Mouse (Mus musculus) spleen, postnatal 0 days (tissue): ENCODE data around the gene Six2. TPM values are rescaled to one million over a fixed set of nuclear protein-coding genes. Genes with fewer than 3 reads are reported as not detected.

Experiments
- polyA plus RNA-seq: library from polyadenylated mRNA; unstranded; fragments of >200 nt; fragmentation: Nextera tagmentation; extraction: Ambion mirVana; gene quantifications from 2 replicates; pipeline ENCODE4 v1.2.1, GENCODE M21; 2015

Six2 gene
- polyA plus RNA-seq, result 0.08 TPM in 1 of 2 replicates, not detected in the other

GRCm38 (mm10) chr17:85688236-85688910 lies at the start of gene Six2:
Gene Six2, minus strand, starts transcription at chr17:85688274.

Other genes with a start within 250 kb of the Six2 start
- not detected in 2 replicates for gene Six3, start 74.7 kb downstream of the Six2 start, polyA plus RNA-seq